Mouse (Mus musculus) megakaryocyte, embryonic 14.5 days (primary cell): ENCODE data around the gene Tmem17.

ENCODE experiments used
- FLI1 ChIP-seq: IDR thresholded peaks from 2 replicates; pipeline ENCODE4 v1.6.1; 2012; ENCODE audit warnings: low read length, inconsistent platforms, mixed read lengths
- GATA1 ChIP-seq: IDR thresholded peaks from 3 replicates; pipeline ENCODE4 v1.6.1; 2012; ENCODE audit warnings: mixed read lengths, low read length, inconsistent platforms, borderline replicate concordance

DNA sequence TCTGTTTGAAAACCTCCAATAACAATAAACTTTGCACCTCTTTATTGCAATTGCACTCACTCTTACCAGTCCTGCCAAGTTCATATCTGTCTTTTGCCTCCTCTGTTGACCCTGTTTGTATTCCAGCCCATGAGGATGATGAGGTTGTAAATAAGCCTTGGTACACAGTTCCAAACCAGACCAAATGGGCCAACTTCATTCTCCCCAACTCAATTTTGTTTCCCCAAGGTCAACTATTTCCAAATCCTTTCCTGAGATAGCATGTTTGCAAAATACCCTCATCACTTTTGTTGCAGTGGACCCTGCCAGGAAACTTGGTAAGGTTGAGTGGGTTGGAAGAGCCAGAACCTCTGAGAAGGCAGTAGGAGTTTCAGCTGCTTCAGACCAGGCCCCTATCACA, 16.9 kb upstream of the Tmem17 start:
- TF ChIP-seq FLI1 (no peak), GATA1 (no peak)
